Mouse (Mus musculus) testis, adult 2 months (tissue): ENCODE results near the gene Crtc1.

Source experiments
- CTCF ChIP-seq: fragments of 200-500 bp; IDR thresholded peaks from 2 replicates; pipeline ENCODE4 v1.5.1; 2012; ENCODE audit warnings: low read depth, mild to moderate bottlenecking, inconsistent platforms, low read length, moderate library complexity; ENCODE audit not compliant: control insufficient read depth, insufficient read depth, insufficient replicate concordance
- POLR2A ChIP-seq: fragments of 200-500 bp; IDR thresholded peaks from 2 replicates; pipeline ENCODE4 v1.6.1; 2012; ENCODE audit warnings: low read depth, mild to moderate bottlenecking, inconsistent platforms, low read length, moderate library complexity; ENCODE audit not compliant: control insufficient read depth

GRCm38 (mm10) chr8:70377049-70377448 lies 62.3 kb downstream of the Crtc1 start:
- TF ChIP-seq POLR2A: no peak
- TF ChIP-seq CTCF: no peak
